Mouse (Mus musculus): ENCODE data around the gene Gck. TPM values are rescaled to one million over a fixed set of nuclear protein-coding genes. Genes with fewer than 3 reads are reported as not detected.

Gene Gck
- polyA plus RNA-seq, 1 experiment from 2014 or later: 11.2 TPM

Other genes starting within 250 kb of the Gck start
- gene Mrps24, start 234.4 kb downstream of the Gck start, polyA plus RNA-seq (2015; fragmentation: Nextera tagmentation; extraction: Ambion mirVana): 170 and 176 TPM in 2 replicates
- 36.9 and 37.6 TPM in 2 replicates for gene Urgcp, start 187.7 kb downstream of the Gck start, polyA plus RNA-seq (2015; fragmentation: Nextera tagmentation; extraction: Ambion mirVana)
- gene Dbnl, start 161.6 kb downstream of the Gck start, polyA plus RNA-seq (2015; fragmentation: Nextera tagmentation; extraction: Ambion mirVana): 151 and 154 TPM in 2 replicates
- 2.4 and 3.4 TPM in 2 replicates for gene Pgam2, start 146.3 kb downstream of the Gck start, polyA plus RNA-seq (2015; fragmentation: Nextera tagmentation; extraction: Ambion mirVana)
- gene Polm, start 112.1 kb downstream of the Gck start, polyA plus RNA-seq (2015; fragmentation: Nextera tagmentation; extraction: Ambion mirVana): 8.4 and 8.8 TPM in 2 replicates
- 21.9 and 27.7 TPM in 2 replicates for gene Aebp1, start 88.1 kb downstream of the Gck start, polyA plus RNA-seq (2015; fragmentation: Nextera tagmentation; extraction: Ambion mirVana)
- 51.0 and 59.6 TPM in 2 replicates for gene Pold2, start 71.8 kb downstream of the Gck start, polyA plus RNA-seq (2015; fragmentation: Nextera tagmentation; extraction: Ambion mirVana)
- 1.6 TPM in 1 of 2 replicates, not detected in the other for gene Myl7, start 51.3 kb downstream of the Gck start, polyA plus RNA-seq (2015; fragmentation: Nextera tagmentation; extraction: Ambion mirVana)
- gene Ykt6, start 5.6 kb upstream of the Gck start, polyA plus RNA-seq (2015; fragmentation: Nextera tagmentation; extraction: Ambion mirVana): 96.8 and 104 TPM in 2 replicates
- 134 and 147 TPM in 2 replicates for gene Camk2b, start 116.3 kb upstream of the Gck start, polyA plus RNA-seq (2015; fragmentation: Nextera tagmentation; extraction: Ambion mirVana)
- gene A730071L15Rik, start 249.9 kb upstream of the Gck start, polyA plus RNA-seq (2015; fragmentation: Nextera tagmentation; extraction: Ambion mirVana): 0.48 and 0.56 TPM in 2 replicates